Mouse (Mus musculus) left cerebral cortex, postnatal 10 days (tissue): ENCODE measurements around the gene Ctf2. TPM values are rescaled to one million over a fixed set of nuclear protein-coding genes. Genes with fewer than 3 reads are reported as not detected.

ENCODE experiments used
- DNase-seq, 2 experiments: peaks; one replicate each; pipeline ENCODE4 v3.0.0; 2021 to 2022; ENCODE audit warnings: low spot score in 2 of 2, mixed read lengths in 1 of 2; ENCODE audit errors: extremely low spot score in 1 of 2
- intact Hi-C: fragments of 180-260 bp; cut with DNase I; formaldehyde crosslinking; loops from one replicate; pipeline ENCODE4 v1.15.1; 2025
- total RNA-seq, 2 experiments: library from RNA; stranded (reverse); gene quantifications; 2 replicates each; pipeline ENCODE4 v1.2.3; 2021

The Ctf2 gene
- total RNA-seq, 2 experiments from 2014 or later, result not detected

DNA sequence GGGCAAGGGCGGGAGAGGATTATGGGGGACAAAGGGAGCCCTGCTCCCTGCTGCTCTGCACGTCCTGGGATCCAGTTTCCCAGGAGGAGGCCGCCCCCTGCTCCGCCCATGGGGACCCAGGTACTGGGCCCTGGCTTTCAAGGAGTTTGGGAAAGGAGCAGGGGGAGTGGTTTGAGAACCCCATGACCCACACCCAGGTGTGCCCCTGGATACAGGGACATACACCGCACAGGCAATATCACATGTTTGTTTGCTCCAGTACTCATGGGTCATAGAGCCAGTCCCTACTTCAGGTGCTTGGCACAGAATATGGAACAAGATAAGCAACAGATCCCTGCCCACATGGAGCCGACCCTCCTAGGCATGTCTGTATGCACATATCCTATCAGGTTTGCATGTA is 6.0 kb downstream of the Ctf2 start:
- DNase-seq, result no peak
- intact Hi-C loops, result no loop called here

DNA sequence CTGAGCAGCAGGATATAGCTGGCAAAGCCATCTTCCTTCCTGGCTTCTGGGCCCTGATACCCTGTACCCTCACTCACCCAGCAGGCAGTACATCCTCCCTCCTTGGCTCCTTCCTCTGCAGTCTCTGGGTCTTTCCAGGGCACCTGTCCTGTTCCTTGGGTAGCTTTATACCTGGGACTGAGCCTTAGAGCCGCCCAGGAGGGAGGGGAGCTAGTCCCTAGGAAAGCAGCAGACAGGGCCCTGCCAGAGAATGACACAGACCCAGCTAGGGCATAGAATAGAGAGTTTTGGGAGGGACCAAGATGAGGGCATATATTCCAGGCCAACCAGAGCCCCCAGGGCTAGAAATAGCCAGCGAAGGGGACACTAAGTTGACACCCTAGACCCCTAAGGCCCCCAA is 6.5 kb downstream of the Ctf2 start:
- intact Hi-C loops, result no loop called here
- no peak for DNase-seq

DNA sequence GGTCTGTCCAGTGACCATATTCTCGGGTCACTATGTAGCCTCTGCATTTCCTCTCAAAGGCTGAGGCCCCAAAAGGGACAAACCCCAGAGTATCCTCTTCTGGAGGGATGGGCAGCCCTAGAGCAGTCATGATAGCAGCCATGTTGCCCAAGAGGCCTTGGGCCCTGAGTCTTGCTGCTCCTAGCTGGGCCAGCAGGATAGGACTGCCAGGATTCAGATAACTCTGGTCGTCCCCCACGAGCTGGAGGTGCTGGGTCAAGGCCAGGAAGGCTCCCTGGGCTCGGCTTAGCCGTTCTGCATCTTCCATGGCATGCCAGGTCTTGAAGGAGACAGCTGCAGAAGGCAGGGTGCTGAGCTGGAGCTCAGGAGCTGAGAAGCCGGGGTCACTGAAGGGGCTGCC is 12.7 kb downstream of the Ctf2 start:
- DNase-seq, result no peak
- intact Hi-C loops, result no loop called here

GRCm38 (mm10) chr7:127718339-127718738 is 13.6 kb downstream of the Ctf2 start:
- intact Hi-C loops, result no loop called here
- no peak for DNase-seq

- intact Hi-C loops, result no loop called here
- peak in 1 of 2 experiments; percentile 84 for DNase-seq
Observed at GRCm38 (mm10) chr7:127716992-127717391, 15.0 kb downstream of the Ctf2 start.

GRCm38 (mm10) chr7:127714816-127715215 is 17.1 kb downstream of the Ctf2 start:
- intact Hi-C loops, result loop anchor here (5.0 kb wide), 1 partner anchor 38 kb away; no protein-coding TSS in a partner anchor
- DNase-seq, result no peak

DNA sequence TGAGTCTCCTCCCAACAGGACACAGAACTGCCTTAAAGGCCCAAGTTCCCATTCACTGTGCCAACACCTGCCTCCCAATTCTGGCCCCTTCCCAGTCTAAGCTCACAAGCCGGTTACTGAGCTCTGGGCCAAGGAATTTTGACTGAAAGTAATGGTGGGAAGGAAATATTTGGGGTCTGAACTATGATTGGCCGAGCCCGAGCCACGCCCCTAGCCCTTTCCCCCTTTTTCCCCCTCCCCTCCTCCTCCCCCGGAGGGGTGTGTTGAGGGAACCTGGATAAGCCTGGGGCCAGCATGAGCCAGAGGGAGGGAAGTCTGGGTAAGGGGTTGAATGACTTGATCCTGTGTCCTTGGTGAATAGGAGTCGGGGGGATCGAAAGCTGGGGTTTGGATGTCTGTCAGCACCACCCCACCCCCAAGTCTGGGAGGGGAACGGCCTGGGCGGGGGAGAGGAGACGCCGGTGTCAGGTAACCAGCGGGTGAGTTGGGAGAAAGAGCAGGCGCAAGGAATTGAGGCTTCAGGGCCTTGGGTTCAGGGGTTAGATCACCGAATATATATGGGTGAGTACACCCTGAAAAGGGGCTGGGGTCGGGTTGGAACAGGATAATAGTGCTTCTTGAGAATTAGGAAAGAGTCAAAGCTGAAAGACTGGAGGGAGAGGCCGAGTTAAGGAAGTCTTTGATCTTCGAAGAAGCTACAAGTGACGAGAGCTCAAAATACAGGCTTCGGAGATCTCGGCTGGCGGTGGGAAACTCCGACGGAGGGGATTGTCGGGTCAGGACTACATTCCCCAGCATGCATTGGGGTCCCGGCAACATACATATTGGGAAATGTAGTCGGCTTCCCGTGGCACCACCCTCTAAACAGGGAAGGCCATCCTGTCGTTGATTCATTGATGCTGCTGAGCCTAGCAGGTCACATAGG is 19.2 kb downstream of the Ctf2 start, which contains the start of gene Ctf1:
Gene Ctf1 (plus strand): TSS at position 276 of the 925 bp plus-strand sequence.
- DNase-seq, result peak; percentile 69 to 88
- intact Hi-C loops, result loop anchor here (5.0 kb wide), 1 partner anchor 35 kb away; no protein-coding TSS in a partner anchor

DNA sequence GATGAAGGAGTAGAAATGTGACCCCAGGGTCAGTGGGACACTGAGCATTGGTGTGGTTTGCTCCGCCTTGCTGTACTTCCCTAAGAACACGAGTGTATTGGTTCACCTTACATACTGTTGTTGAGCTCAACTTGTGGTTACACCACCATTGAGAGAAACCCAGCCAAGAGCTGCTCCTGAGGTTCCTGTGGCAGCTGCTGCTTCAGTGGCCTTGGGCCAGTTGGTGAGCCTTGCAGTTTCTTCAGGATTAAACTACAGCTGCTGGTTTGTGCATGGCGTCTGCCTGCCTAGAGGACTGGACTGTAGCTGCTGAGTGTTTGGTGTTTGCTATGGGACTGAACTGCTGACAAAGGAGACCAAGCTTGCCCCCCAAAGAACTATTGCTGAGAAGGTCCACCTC is 20.5 kb downstream of the Ctf2 start:
- intact Hi-C loops, result loop anchor here (5.0 kb wide), 1 partner anchor 34 kb away; no protein-coding TSS in a partner anchor
- DNase-seq, result no peak

DNA sequence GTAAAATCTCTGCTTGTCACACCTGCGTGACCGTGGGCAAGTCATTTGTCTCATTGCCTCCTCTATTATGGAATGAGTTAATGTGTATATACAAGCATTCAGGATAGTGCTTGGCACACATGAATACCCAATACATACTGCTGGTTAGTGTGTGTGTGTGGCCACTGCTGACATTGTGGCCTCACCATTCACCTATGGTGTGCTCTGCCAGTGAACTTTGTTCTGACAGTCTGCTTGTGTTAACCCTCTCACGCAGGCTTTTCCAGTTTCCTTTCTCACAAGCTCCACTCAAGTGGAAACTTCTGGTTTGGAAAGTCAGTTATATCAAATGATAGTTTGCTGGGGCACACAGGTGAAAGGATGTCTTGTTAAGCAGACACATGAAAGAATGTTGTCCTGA is 20.9 kb downstream of the Ctf2 start:
- no peak for DNase-seq
- intact Hi-C loops, result loop anchor here (5.0 kb wide), 1 partner anchor 34 kb away; no protein-coding TSS in a partner anchor

GRCm38 (mm10) chr7:127709261-127709979 is 22.5 kb downstream of the Ctf2 start:
- intact Hi-C loops, result no loop called here
- no peak for DNase-seq

GRCm38 (mm10) chr7:127708207-127709078 is 23.5 kb downstream of the Ctf2 start, which contains the start of gene Bcl7c:
Bcl7c (minus strand) TSS chr7:127708933.
- intact Hi-C loops, result no loop called here

DNA sequence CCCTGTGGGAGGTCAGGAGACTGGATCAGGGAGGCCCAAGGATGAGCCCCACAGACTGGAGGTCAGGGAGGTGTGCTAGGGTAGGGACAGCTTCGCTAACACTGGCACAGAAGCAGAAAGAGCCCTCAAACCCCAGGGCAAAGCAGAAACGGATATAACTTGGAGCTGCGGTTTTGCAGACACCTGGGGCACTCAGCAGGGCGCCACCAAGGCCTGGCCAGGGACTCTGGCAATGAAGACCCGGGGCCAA is 24.1 kb downstream of the Ctf2 start:
- DNase-seq, result no peak
- intact Hi-C loops, result no loop called here

More at GRCm38 (mm10) chr7:127708207-127709078, 23.5 kb downstream of the Ctf2 start, which contains the start of gene Bcl7c:
- DNase-seq, result peak; percentile 87 to 96

GRCm38 (mm10) chr7:127707045-127707956 is 24.7 kb downstream of the Ctf2 start:
- intact Hi-C loops, result no loop called here

DNA sequence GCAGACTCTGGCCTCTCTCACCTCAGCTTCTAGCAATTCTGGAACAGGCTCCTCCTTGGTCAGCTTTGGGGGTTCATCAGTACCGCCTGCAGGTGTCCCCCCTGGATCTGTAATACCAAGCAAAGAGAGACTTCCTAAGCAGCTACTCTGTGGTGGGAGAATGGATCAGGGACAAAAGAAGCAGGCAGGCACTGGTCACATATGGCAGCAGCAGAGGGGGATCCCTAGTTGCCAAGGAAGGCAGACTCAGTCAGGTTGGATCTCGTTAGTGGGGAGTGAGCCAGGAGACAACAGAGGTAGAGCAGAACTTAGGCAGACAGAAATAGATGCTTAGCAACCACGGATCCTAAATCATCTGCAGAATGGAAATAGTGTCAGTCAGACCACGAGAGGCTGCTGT is 26.3 kb downstream of the Ctf2 start:
- intact Hi-C loops, result no loop called here
- DNase-seq, result no peak

More at GRCm38 (mm10) chr7:127707045-127707956, 24.7 kb downstream of the Ctf2 start:
- DNase-seq, result no peak

DNA sequence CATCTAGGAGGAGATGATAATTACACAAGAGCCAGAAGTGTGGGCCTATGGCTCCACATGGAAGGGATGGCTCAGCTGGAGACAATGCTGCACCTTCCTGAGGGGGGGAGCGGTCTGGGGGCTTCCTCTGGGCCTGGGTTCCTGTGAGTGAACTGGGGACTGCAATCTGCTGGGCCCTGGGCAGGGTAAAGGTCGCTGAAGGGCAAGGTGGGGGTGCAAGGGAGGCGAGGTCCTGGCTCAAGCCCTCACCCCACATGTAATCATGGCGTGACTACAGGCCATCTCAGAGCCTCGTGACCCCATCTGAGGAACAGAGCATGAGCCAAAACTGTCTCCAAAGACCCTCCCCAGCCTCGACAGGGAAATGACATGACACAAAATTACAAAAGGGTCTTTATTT is 27.4 kb downstream of the Ctf2 start:
- intact Hi-C loops, result no loop called here
- no peak for DNase-seq

DNA sequence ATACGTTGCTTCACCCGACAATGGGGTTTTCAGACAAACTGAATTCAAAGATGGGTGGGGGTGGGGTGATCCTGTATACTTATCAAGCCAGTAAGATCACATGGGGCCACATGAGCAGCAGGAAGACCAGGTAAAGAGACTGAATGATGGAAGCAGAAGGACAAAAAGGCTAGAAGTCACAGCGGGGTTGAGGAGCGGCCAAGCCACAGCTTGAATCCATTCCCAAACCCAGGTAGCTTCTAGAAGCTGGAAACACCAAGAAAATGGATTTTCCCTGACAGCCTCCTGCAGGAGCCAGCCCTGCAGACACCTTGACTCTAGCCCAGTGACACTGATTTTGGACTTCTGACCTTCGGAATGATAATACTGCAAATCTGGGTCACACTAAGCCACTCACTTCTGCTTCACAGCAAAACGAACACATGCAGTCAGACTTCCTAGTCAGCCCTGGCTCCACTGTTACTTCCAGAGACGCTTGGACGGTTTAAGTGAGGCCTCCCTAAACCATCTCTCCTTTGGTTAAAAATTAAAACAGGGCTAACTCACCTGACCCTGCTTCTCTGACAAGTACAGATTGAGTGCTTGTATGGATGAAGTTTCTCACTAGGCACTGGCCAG is 28.3 kb downstream of the Ctf2 start:
- intact Hi-C loops, result no loop called here
- no peak for DNase-seq

GRCm38 (mm10) chr7:127700712-127701331 is 31.1 kb downstream of the Ctf2 start:
- DNase-seq, result no peak
- intact Hi-C loops, result no loop called here
